Mouse (Mus musculus) ES-CJ7 (cell line): ENCODE measurements around the gene Cxcr5.

Experiments used
- DNase-seq: peaks from one replicate; pipeline ENCODE4 v3.0.0; 2011; ENCODE audit warnings: low read depth, low spot score

Gene Cxcr5

DNA sequence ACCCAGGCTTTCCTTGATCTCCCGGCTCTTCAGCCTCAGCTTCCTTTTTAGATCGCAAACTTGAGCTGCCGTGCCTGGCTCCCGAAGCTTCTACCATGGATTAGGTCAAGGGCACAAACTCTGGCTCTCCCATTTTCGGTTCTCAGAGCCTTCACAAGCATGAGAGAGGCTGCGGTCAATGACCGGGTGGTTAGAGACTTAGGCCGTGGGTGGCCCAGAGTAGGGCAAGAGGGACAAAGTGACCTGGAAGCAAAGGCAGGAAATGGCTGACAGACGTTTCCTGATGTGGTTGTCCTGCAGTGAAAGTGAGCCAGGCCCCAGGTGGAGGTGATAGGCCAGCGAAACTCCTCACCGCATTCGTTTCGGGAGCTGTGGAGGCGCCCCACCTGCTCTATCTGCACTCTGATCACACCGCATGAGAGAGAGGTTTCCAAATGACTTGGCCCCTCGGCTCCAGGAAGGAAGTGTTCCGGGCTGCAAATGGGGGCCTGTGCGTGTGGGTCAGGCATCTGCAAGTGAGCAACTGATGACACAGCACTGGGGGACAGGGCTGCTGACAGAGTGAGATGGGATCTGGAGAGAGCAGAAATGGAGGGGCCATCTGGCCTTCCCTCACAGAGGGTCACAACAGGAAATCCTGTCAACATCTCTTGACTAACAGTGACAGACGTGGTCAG, 23.9 kb downstream of the Cxcr5 start:
- DNase-seq: no peak

DNA sequence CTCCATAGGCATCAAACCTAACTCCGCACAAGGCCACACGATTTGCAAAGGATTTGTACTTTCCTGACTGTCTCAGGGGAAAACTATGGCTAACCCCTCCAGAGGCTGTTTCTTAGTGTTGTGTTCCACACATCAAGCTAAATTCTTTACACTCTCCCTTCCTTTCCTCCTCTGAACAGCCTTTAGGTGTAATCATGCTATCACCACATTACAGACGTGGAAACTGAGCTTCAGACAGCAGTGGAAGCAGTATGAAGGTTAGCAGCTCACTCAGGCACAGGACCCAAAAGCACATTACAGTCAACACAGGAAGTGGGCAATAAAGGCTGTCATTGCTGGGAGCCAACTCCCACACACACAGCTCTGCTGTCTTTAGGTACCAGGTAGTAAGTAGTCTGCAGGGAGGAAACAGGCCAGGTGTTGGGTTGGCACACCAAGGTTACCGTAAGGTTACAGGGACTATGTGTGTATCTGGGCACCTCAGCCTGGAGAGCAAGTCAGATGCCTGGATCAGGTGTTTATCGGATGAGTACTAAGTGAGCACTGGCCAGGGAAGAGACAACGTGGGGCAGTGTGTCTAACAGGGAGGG, 28.6 kb downstream of the Cxcr5 start:
- DNase-seq: no peak

DNA sequence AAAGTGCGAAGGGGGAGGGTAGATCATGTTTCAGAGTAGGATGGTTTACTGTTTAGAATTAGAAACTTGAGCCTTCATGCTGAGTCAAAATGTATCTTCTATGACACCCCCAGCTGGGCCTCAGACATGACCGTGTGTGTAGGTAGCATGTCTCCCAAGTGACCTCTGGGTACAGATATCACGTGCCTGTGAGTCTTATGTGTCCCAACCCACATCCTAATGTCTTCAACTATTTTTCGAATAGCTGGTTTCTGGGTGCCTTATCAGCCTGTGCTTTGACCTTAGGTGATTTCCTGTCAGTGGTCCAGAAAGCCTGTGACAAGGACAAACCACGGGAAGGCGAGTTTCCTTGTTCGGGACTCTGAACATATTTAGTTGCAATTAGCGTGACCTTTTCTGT, 33.3 kb downstream of the Cxcr5 start:
- DNase-seq: no peak

DNA sequence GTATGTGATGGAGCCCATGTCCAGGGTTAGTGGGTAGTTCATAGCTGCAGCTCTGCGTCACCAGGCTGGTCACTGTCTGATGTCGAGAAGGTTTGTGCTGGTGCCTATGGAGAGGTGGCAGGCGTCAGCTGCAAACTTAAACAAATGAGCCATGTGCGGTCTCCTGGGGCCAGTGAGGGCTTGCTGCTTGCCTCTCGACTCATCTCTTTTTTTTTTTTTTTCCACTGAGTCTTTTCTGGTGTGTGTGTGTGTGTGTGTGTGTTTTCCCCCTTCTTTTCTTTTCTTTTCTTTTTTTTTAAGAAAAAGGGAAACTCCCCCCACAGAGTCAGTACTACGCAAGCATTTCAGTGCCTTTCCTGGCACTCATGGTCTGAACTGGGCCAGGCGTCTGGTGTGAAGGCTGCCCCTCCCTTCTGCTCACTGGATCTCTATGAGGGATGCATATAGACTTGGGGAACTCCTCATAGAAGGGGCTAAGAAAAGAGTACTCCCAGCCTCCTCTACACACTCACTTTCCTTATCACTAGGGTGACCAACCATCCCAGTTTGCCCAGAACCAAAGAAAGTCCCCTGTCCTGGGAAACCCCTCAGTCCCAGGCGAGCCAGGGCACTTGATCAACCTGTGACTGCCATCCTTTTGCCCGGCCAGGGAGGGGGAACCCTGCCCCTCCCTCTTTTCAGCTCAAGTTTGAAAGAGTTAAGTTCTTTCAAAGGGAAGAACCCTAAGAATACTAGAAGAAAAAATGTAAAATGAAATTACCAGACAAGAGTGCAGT, 35.2 kb downstream of the Cxcr5 start:
- DNase-seq: no peak

DNA sequence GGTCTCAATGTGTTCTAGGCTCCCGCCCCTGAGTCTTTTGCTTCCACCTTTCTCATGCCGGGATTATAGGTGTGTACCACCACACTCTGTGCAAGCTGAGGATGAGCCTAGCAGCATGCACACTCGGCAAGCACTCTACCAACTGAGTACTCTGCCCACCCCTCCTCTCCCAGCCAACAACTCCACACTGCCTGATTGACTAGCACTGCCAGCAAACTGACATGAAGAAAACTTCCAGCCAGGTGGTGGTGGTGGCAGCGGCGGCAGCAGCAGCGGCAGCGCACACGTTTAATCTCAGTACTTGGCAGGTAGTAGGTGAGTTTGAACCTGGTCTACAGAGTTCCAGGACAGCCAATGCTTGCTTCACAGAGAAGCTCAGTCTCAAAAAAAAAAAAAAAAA, 36.1 kb downstream of the Cxcr5 start:
- DNase-seq: no peak

DNA sequence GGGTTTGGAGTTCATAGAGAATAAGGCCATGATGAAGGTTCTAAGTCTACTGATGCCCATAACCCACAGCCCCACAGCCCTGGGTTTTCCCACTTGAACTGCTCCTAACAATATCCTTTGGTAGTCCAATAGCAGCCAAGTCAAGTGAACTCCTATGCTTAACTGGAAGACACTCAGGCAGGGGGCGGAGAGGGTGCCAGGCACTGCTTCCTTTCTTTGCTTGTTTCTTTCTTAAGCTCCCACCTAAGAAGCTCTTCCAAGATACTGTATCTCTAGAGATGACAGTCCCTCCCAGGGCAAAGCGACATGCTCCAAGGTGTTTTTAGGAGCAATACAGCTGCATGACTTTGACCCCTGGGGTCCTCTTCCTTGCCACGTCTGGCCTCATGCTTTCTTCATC, 36.7 kb downstream of the Cxcr5 start:
- DNase-seq: no peak

DNA sequence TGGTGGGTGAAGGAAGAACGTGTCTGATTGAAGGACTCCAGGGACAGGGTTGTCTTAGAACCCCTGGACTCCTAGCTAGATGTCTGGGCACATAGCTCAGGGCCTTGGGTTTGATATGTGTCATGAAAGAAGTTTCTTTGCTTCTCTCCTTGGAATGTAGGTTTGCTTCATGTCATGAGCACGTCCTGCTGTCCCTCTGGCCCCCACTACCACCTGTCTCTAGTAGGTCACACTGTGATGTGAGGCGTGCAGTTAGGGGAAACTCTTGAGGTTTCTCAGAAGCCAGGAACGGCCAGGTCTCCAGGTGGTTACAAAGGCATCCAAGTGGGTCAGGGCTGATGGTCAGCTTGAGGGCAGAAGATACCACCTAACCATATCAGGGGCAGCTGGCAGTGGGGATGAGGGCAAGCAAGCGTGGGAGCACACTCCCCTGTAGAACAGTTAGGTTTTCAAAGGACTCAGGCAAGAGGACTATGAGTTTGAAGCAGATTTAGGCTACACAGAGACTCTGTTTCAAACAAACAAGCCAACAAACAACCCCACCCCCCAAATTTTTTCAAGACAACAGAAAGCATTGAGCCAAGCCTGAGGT, 37.3 kb downstream of the Cxcr5 start:
- no peak for DNase-seq

DNA sequence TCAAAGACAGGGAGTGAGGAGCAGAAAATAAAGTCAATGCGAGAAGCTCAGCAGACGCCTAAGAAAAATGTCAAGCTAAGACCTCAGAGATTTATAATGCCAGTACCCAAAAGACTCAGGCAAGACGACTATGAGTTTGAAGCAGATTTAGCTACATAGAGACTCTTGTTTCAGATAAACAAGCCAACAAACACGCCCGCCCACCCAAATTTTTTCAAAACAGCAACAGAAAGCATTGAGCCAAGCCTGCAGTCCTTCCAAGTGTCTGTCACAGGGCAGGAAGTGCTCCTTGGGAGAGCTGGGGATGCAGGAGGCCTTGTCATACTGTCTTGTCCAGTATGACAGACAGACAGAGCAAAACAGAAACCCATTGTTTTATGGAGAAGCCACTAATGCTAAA, 38.0 kb downstream of the Cxcr5 start:
- no peak for DNase-seq

DNA sequence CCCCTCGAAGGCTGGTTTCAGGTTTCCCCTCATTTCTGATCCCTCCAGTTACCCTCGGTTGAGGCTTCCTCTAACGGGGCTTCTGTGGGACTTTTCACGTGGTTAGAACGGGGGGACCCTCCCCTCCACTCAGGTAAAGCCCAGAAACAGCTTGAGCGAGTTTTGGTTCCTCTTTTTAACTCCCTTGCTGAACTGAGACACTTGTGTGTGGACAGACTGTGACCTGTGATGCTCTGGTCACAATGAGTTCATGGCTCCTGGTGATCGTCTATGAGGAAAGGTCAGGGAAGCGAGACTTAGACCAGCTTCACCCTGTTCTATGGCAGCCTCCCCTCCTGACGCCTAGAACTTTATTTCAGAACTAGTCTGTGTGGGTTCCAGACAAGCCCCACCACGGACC, 39.8 kb downstream of the Cxcr5 start:
- no peak for DNase-seq

DNA sequence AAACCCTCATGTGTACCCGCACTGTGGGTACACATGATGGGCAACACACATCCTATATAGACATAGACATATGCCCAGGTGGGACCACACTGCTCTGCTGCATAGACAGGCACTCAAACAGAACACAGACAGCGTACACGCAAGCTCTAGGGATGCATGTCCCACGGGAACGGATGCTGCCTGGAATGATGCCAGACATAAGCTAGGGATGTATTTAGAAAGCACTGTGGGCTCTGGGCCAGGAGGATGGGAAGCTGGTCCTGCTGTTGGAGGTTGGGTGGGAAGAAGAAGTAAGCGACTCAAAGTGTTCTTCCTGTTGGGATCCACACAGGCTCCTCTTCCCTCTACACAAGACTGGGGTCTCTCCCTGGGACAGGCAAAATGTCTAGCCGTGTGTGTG, 43.6 kb downstream of the Cxcr5 start:
- no peak for DNase-seq

DNA sequence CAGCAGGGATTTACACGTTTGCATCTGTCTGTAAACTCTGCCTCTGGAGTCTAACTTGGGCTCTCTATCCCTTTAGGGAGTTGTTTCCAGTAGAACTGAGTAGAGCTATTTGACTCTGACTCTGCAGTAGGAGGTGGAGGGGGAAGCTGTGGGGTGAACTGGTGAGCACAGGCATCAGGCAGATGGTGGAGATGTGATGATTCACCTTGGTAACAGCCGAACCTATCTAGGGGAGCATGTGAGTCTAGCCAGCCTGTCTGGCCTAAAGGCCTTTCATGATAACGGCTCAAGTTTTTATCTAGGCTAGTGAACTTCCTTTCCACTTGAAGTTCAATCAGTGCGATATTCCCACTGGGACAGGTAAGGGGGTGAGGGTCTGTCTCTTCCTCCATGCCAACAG, 44.3 kb downstream of the Cxcr5 start:
- no peak for DNase-seq

DNA sequence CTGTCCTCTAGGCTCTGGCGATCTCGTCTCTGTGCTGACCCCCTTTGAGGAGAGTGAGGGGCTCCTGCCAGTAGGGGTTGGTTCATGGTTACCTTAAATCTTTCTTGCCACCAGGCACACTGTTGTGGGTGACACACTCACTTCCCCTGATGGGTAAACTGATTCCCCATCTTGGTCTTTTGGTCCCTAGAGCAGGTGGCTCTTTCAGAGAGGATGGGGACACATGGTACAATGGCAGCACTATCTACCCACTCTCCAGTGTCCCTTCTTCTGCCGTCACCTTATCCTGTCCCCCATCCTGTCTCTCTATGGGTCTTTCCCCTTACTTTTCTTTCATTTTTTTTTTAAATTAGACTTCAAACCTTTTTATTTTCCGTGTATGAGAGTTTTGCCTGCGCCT, 45.8 kb downstream of the Cxcr5 start:
- DNase-seq: no peak

DNA sequence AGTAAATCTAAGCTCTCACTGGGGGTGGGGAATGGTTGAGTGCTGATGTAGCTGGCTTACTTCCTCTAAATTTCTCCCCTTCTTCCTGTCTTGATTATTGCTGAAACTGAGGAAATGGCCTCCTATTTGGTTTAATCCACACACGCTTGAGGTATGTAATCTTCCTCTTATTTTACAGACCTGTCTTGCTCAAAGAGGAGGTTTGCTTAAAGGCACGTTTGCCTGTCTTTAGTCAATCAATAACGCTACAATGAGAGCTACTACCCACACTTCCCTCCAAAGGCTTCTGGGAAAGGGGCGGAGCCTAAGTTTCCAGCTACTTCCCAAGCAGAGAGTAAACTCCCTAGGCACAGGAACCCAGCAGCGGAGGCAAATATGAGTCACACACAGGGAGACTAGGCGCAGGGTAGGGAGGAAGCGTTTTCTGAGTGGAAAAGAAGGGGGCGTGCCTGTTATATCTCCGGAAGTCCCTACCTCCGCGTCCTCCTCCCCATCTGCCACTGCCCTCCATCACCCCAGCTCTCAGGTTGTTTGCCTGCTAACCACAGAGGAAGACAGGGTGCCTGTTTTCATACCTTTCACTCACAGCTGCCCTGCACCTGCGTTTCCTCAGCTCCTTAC, 46.4 kb downstream of the Cxcr5 start:
- peak; percentile 88 for DNase-seq

DNA sequence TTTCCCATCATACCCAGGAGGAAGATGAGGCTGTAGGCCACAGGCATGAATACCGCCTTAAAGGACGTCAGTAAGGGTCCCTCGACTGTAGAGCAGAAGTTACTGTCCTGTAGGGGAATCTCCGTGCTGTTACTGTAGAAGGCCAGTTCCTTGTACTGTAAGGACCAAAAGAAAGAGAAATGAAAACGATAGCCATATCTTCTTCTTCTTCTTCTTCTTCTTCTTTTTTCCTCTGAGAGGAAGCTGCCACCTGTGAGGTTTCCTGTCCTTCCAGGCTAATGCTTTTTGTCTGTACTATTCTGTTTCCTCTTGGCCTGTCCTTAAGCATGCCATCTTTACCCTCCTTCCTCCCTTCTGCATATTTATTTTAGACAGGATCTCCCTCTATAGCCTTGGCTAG, 47.5 kb downstream of the Cxcr5 start:
- DNase-seq: no peak

DNA sequence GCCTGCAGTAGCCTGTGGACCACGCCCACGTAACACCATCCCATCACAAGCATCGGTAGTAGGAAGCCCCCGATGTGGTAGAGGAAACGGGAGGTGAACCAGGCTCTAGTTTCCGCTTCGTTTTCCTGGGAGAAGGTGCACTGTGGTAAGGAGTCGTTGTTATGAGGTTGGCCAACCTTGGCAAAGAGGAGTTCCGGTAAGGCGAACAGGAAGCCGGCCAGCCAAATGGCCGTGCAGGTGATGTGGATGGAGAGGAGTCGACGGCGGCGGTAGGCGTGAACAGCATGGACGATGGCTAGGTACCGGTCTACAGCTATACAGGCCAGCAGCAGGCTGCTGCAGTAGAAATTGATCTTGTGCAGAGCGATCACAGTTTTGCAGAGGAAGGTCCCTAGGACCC, 48.1 kb downstream of the Cxcr5 start:
- no peak for DNase-seq

DNA sequence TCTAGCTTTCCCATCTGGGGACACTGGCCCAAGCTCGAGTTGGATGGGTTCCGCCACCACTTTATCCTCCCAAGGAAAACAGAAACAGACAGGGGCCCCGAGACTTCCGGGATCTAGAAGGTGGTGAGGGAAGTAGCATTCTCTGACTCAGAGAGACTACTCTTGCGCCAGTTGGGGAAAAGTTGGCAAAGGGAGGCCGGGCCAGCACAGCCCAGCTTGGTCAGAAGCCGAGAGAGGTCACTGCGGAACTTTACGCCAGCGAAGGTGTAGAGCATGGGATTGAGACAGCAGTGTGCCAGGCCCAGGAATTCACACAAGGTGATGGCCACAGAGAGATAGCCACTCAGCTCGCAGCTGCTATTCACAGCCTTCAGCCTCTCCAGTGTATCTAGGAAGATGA, 48.6 kb downstream of the Cxcr5 start:
- no peak for DNase-seq

DNA sequence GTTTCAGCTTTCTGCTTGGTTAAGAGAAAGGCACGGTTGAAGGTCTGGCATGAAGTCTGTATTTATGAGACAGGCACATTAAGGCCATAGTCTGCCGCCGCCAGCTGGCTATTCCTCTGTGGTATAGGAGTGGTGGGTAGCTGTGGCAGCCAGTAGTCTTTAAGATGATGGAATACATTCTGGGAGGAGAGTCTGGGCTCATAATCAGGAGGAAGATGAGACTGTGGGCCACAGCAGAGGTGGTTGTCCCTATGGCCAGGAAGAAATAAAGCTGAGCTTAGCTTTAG, 49.0 kb downstream of the Cxcr5 start:
- DNase-seq: no peak

DNA sequence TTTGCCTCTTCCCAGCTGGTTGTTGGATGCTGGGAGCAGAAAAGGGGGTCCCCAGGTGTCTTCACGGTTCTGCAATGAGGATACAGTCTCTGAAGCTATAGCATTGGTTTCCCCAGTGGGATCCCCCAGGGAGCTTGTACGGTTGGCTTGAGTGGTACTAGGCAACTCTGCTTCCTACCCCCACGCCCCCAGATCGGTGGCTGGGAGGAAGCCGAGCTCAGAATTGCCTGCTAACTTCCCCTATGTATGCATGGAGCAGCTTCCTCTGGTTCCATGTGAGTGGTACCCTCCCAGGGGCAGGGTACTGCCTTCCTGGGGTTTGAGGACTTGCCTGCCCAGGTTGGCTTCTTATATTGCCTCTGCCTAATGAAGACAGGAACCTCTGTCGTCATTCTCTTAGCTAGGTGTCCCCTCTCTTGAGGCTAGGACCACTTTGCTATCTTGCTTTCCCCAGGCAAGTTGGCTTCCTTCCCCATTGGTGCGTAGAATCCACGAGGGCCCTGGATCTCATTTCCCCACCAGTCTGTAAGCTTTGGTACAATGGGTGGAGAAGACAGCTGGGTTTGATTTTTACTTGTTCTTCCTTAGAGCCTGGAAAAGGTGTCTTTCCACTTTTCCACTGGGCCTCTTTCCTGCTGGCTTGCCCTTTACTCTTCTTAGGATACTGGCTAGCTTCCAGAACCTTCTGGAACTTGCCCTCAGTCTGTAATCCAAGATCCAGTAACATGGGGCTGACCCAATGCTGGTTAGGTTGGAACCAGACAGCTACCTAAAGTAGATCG, 49.6 kb downstream of the Cxcr5 start:
- DNase-seq: no peak

DNA sequence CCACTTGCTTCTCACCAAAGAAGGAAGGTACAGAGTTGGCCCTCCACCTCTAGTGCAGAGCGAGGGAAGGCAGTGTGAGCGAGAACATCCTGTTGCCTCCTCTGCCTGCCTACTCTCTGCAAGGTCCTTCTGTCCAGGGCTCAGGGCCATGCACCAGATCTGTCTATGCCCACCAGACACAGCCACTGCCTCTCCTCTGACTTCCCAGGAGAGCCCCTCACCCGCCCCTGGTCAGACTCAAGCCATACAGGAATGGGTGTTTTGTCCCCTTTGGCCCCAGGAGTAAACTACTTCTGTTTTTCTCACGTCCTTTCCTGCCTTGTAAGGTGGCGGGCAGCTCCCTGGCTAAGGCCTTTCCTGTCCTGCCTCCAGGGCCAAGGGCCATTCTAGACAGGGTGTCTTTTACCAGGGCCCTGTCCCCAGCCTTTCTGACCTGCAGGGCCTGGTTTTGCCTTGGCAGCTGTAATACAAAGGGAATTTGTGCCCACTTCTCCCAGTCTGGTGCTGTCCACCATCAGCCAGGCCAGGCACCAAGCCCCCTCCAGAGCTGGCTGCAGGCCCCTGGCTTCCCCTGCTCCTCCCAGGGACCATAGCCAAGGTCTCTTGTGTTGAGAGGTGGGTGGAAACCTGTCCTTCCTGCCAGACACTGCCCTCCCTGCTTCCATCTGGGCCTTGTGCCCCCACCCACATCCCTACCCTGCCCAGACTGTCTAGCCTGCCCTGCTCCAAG, 50.6 kb downstream of the Cxcr5 start:
- no peak for DNase-seq

DNA sequence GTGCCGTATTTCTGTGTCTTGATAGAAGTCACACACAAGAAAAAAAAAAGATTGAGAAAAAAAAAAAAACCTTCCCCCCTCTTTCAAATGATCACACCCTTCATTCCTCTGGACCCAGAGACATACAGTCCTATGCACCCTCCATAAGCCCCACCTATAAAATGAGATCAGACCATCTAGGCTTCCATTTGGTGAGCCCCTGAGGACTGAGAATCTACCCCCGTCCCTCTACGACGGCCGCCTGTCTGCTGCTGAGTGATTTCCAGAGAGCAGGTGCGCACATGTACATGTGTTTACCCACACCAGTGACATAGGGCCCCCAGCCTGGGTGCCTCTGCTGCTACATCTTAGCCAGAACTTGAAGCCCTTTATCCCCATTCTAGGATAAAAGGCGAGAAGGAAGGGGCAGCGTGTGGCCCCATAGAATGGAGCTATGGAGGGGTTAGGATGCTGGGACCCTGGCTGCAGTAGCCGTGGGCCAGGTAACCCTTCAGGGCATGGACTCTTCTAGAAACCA, 51.3 kb downstream of the Cxcr5 start:
- DNase-seq: no peak
